Mouse (Mus musculus) ES-E14 (cell line): ENCODE results near the gene Krtap10-10.

ENCODE experiments used
- MAFK ChIP-seq: IDR thresholded peaks from 2 replicates; pipeline ENCODE4 v1.6.1; 2014; ENCODE audit warnings: mild to moderate bottlenecking, low read depth, low read length, inconsistent platforms; ENCODE audit not compliant: insufficient read depth
- ZNF384 ChIP-seq: IDR thresholded peaks from 2 replicates; pipeline ENCODE4 v1.6.1; 2012; ENCODE audit warnings: low read depth, low read length, inconsistent platforms

- TF ChIP-seq ZNF384 (no peak), MAFK (no peak)
Observed at GRCm38 (mm10) chr10:77861675-77862074, 25.9 kb downstream of the Krtap10-10 start, which contains the start of gene Gm3285.
